Mouse (Mus musculus): ENCODE results near the gene Rnf220.

DNA sequence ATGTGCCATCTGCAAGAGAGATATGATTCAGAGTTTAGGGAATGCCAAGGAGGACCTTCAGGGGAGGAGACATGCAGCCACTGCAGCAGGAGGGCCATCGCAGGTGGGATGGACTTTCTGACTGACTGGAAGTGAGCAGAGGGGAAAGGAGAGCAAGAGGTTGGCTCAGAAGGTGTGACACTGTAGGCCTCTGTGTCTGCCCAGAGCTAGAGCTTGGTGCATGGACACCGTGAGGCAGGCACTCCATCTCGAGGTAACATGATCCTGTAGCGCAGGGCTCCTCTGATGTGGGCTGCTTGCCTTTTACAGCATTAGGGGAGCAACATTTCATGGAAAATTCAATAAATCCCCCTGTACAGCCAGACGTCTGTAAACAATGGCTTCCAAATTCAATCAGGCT is 126.5 kb downstream of the Rnf220 start:
- TF ChIP-seq TCF12 (IDR thresholded peaks at IDR 0.05; ENCODE audit: low read depth, low read length) (no peak), ZC3H11A (IDR thresholded peaks at IDR 0.05; ENCODE audit: low read depth, low read length) (no peak), HCFC1 (IDR thresholded peaks at IDR 0.05; ENCODE audit: low read depth, low read length) (no peak)

Measured in CH12.LX (cell line).